Comparison of ENCODE assay signal across 11 mouse cellular contexts in the genomic region with DNA sequence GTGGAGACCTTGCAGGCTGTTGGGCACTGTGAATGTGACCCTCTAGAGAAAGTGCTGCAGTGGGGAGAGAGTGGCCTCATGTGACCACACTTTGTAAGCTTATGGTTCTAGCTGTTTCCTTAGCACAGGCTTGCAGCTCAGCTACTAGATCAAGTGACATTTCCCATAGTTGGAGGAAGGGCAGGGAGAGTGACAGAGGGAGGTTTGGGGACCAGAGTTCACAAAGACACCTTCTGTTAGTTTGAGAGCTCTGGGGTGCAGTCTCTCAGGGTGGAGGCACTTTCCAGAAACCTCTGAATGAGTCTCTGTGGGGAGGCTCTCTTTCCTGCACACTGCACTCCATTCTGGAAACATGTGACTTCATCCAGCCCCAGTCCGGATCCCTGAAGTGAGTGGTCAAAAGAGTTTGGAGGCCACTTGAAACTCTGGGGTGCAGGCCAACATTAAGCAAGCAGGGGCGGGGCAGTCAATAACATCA.
DNase-seq lines count a peak whose midpoint lies in the region; ATAC-seq and TF ChIP-seq lines count a peak whose summit lies in the region.
"Had no signal": no experiment of that assay in that cellular context is flagged by ENCODE, and none has a peak within 500 bp of the region (broad histone marks: within the 10 kb centered on the region; RNA-seq: fewer than 3 reads in every experiment).

No protein-coding gene starts in this region.

- 34% methylated on average over 2 of the region's 2 CpGs for WGBS in heart, postnatal 0 days

- H3K9me3 ChIP-seq in heart, postnatal 0 days (replicated peaks; ENCODE audit: control insufficient read depth, low read length), result no peaks in the 10 kb centered on the region

- no peaks in the 10 kb centered on the region for H3K36me3 ChIP-seq in heart, postnatal 0 days (replicated peaks; ENCODE audit: control insufficient read depth, insufficient read depth, low read length)

- no peak overlapping the region for H3K4me3 ChIP-seq in heart, postnatal 0 days (ENCODE audit: low read depth, low read length)

- TF ChIP-seq CTCF in heart, postnatal 0 days (IDR thresholded peaks at IDR 0.05; ENCODE audit: low read depth), result 0 out of 2 replicates have a peak, but pooled peaks have one; percentile 10

- peak; percentile 0 for DNase-seq in cerebellum, adult 8-10 months
- no peak for DNase-seq in cerebellum, adult 11 months
- peak; percentile 33 for DNase-seq in layer of hippocampus, adult 9-11 months
- DNase-seq in layer of hippocampus, postnatal 10 days (ENCODE audit: low spot score in 2 of 2), result no peak
- no peak for DNase-seq in heart, postnatal 0 days (ENCODE audit: low spot score)
- DNase-seq in lung, postnatal 25 days (ENCODE audit: low spot score), result peak; percentile 75
- no peak for DNase-seq in right cerebral cortex, postnatal 25 days
- no peak for DNase-seq in embryo, embryonic 11 days
- DNase-seq: cerebellum, postnatal 14 days; kidney, postnatal 4 days had no signal

- H3K4me1 ChIP-seq in heart, postnatal 0 days (ENCODE audit: control insufficient read depth, insufficient read depth), result 0 out of 2 replicates have a peak, but pooled peaks cover 3% of the 10 kb centered on the region

- no peak for TF ChIP-seq EP300 in heart, postnatal 0 days (IDR thresholded peaks at IDR 0.05; ENCODE audit: low read depth)

- no peak overlapping the region for H3K4me2 ChIP-seq in heart, postnatal 0 days (ENCODE audit: low read depth, low read length)

- no peaks in the 10 kb centered on the region for H3K27me3 ChIP-seq in heart, postnatal 0 days (ENCODE audit: control insufficient read depth, insufficient read depth, low read length)

- ATAC-seq in heart, postnatal 0 days (ENCODE audit: insufficient read depth, low read depth), result peak; percentile 60; the same call in 1 of the 2 replicates
- ATAC-seq: midbrain, embryonic 16.5 days had no signal

- 0 out of 2 replicates have a peak overlapping the region, but pooled peaks have one; percentile 15 for H3K27ac ChIP-seq in heart, postnatal 0 days (ENCODE audit: low read depth)

- H3K9ac ChIP-seq in heart, postnatal 0 days (replicated peaks; ENCODE audit: low read depth, low read length), result no peak overlapping the region

Comparison
In these comparisons a context has a peak if more than half of its experiments do, and no peak if none do; other contexts are left out.
1. DNase-seq: peak in cerebellum, adult 8-10 months (single experiment), layer of hippocampus, adult 9-11 months (single experiment) and lung, postnatal 25 days (single experiment); none in cerebellum, adult 11 months (single experiment), layer of hippocampus, postnatal 10 days (0 of 2), heart, postnatal 0 days (single experiment), right cerebral cortex, postnatal 25 days (single experiment) and embryo, embryonic 11 days (single experiment).